11 mouse cellular contexts compared by ENCODE assay signal in genomic region chr14:18574130-18574721, GRCm38 (mm10).
DNase-seq lines count a peak whose midpoint lies in the region; ATAC-seq lines count a peak whose summit lies in the region.
"Had no signal": no experiment of that assay in that cellular context is flagged by ENCODE, and none has a peak within 500 bp of the region (broad histone marks: within the 10 kb centered on the region; RNA-seq: fewer than 3 reads in every experiment).

No protein-coding gene starts in this region.

- intact Hi-C loops in gastrocnemius, postnatal 14 days (cut with DNase I; ENCODE audit: low total_unique reads), result no loop called here

- H3K9me3 ChIP-seq in lung, embryonic 16.5 days (ENCODE audit: control insufficient read depth, low read length), result no peaks in the 10 kb centered on the region
- H3K9me3 ChIP-seq in hindbrain, embryonic 15.5 days, result no peaks in the 10 kb centered on the region
- no peaks in the 10 kb centered on the region for H3K9me3 ChIP-seq in neural tube, embryonic 14.5 days (ENCODE audit: control insufficient read depth, low read length)
- H3K9me3 ChIP-seq: stomach, embryonic 15.5 days had no signal

- whole genome bisulfite sequencing in lung, embryonic 16.5 days, result 78% methylated on average over 10 of the region's 10 CpGs
- 71% methylated on average over 10 of the region's 10 CpGs for WGBS in hindbrain, embryonic 15.5 days
- 75% methylated on average over 10 of the region's 10 CpGs for WGBS in neural tube, embryonic 14.5 days

- no peaks in the 10 kb centered on the region for H3K36me3 ChIP-seq in lung, embryonic 16.5 days (ENCODE audit: control insufficient read depth, insufficient read depth, low read length)
- H3K36me3 ChIP-seq in hindbrain, embryonic 15.5 days, result no peaks in the 10 kb centered on the region
- no peaks in the 10 kb centered on the region for H3K36me3 ChIP-seq in neural tube, embryonic 14.5 days (ENCODE audit: control insufficient read depth, insufficient read depth, low read length)
- H3K36me3 ChIP-seq: stomach, embryonic 15.5 days had no signal

- H3K9ac ChIP-seq in lung, embryonic 16.5 days (ENCODE audit: low read length), result no peak overlapping the region
- H3K9ac ChIP-seq in hindbrain, embryonic 15.5 days, result no peak overlapping the region
- H3K9ac ChIP-seq in neural tube, embryonic 14.5 days (replicated peaks; ENCODE audit: low read depth, low read length), result no peak overlapping the region
- H3K9ac ChIP-seq: stomach, embryonic 15.5 days had no signal

- H3K4me2 ChIP-seq in lung, embryonic 16.5 days (ENCODE audit: low read depth, low read length), result no peak overlapping the region
- H3K4me2 ChIP-seq in hindbrain, embryonic 15.5 days, result no peak overlapping the region
- no peak overlapping the region for H3K4me2 ChIP-seq in neural tube, embryonic 14.5 days (ENCODE audit: low read depth, low read length)
- H3K4me2 ChIP-seq: stomach, embryonic 15.5 days had no signal

- ATAC-seq in lung, embryonic 16.5 days (ENCODE audit: low read depth), result 0 out of 2 replicates have a peak, but pooled peaks have one; percentile 15
- peak; percentile 74 for ATAC-seq in hindbrain, embryonic 15.5 days (ENCODE audit: low FRiP score, low read depth)
- peak; percentile 47; the same call in 1 of the 2 replicates for ATAC-seq in neural tube, embryonic 14.5 days (ENCODE audit: low read depth)

- no peak overlapping the region for H3K4me3 ChIP-seq in lung, embryonic 16.5 days (ENCODE audit: low read length)
- no peak overlapping the region for H3K4me3 ChIP-seq in hindbrain, embryonic 15.5 days
- H3K4me3 ChIP-seq in neural tube, embryonic 14.5 days (ENCODE audit: low read depth, low read length), result no peak overlapping the region
- H3K4me3 ChIP-seq: stomach, embryonic 15.5 days had no signal

- DNase-seq in embryo, embryonic 10 days (ENCODE audit: low spot score), result peak; percentile 9
- no peak for DNase-seq in embryo, embryonic 10.5 days (ENCODE audit: low spot score)
- DNase-seq in lung, adult 18-20 months, result no peak
- no peak for DNase-seq in right cerebral cortex, adult 18-20 months
- no peak for DNase-seq in gastrocnemius, postnatal 14 days
- DNase-seq: gastrocnemius, postnatal 10 days; lung, postnatal 14 days had no signal

- no peaks in the 10 kb centered on the region for H3K27me3 ChIP-seq in lung, embryonic 16.5 days (ENCODE audit: control insufficient read depth, insufficient read depth, low read depth, low read length)
- 0 out of 2 replicates have a peak, but pooled peaks cover 2% of the 10 kb centered on the region for H3K27me3 ChIP-seq in hindbrain, embryonic 15.5 days
- no peaks in the 10 kb centered on the region for H3K27me3 ChIP-seq in neural tube, embryonic 14.5 days (ENCODE audit: control insufficient read depth, insufficient read depth, low read length)
- H3K27me3 ChIP-seq: stomach, embryonic 15.5 days had no signal

- no peaks in the 10 kb centered on the region for H3K4me1 ChIP-seq in lung, embryonic 16.5 days (replicated peaks; ENCODE audit: control insufficient read depth, insufficient read depth, low read length)
- 0 out of 2 replicates have a peak, but pooled peaks cover 7% of the 10 kb centered on the region for H3K4me1 ChIP-seq in hindbrain, embryonic 15.5 days (replicated peaks)
- 0 out of 2 replicates have a peak, but pooled peaks cover 4% of the 10 kb centered on the region for H3K4me1 ChIP-seq in neural tube, embryonic 14.5 days (ENCODE audit: control insufficient read depth, insufficient read depth, low read length)
- H3K4me1 ChIP-seq: stomach, embryonic 15.5 days had no signal

- no peak overlapping the region for H3K27ac ChIP-seq in lung, embryonic 16.5 days (ENCODE audit: low read length)
- no peak overlapping the region for H3K27ac ChIP-seq in hindbrain, embryonic 15.5 days (replicated peaks)
- H3K27ac ChIP-seq in neural tube, embryonic 14.5 days (ENCODE audit: low read depth, low read length), result no peak overlapping the region
- H3K27ac ChIP-seq: stomach, embryonic 15.5 days had no signal

Comparison
In these comparisons a context has a peak if more than half of its experiments do, and no peak if none do; other contexts are left out.
1. ATAC-seq: peak in every context shown above with its lines; median percentile 74 in hindbrain, embryonic 15.5 days; 47 in neural tube, embryonic 14.5 days; 15 in lung, embryonic 16.5 days.